Mouse (Mus musculus): ENCODE data around the gene Lca5l. TPM values are rescaled to one million over a fixed set of nuclear protein-coding genes. Genes with fewer than 3 reads are reported as not detected.
"Not testable (repeated sequence)": the region's sequence is repeated elsewhere in the genome, so short reads cannot be mapped to it uniquely, and the experiment has no call there.

Lca5l gene
- polyA plus RNA-seq, 1 experiment from 2014 or later, result 0.05 TPM

- Histone ChIP-seq H3K36me3 (ENCODE audit: control insufficient read depth, insufficient read depth) (no peaks in the 10 kb centered on the region), H3K9ac (ENCODE audit: low read depth, low read length) (peak within 1 kb of the TSS; percentile 71), H3K4me3 (ENCODE audit: low read depth, low read length) (peak within 1 kb of the TSS; percentile 75), H3K27ac (ENCODE audit: low read length) (0 out of 2 replicates have a peak within 1 kb of the TSS, but pooled peaks have one; percentile 29), H3K4me1 (ENCODE audit: control insufficient read depth, low read depth, low read length) (peaks cover 8% of the 10 kb centered on the region), H3K4me2 (ENCODE audit: low read depth, low read length) (peak within 1 kb of the TSS; percentile 96), H3K9me3 (replicated peaks; ENCODE audit: control insufficient read depth, low read length) (no peaks in the 10 kb centered on the region), H3K27me3 (ENCODE audit: control insufficient read depth, insufficient read depth, low read depth, low read length) (no peaks in the 10 kb centered on the region)
- WGBS (ENCODE audit: insufficient replicate concordance), result under 1% methylated on average over 68 of the region's 68 CpGs
- peak; percentile 96 for ATAC-seq (ENCODE audit: low read depth)
Measured at GRCm38 (mm10) chr16:96145110-96145800, 46.8 kb downstream of the Lca5l start, which contains the start of gene Wrb. TSS of gene Wrb (plus strand) at chr16:96145407.

GRCm38 (mm10) chr16:96144748-96145109 is 47.3 kb downstream of the Lca5l start:
- peak; percentile 5; the same call in 1 of the 2 replicates for ATAC-seq (ENCODE audit: low read depth)
- peak overlapping the region; percentile 75 for H3K4me3 ChIP-seq (ENCODE audit: low read depth, low read length)
- not testable (repeated sequence) for H3K27ac ChIP-seq (ENCODE audit: low read length); H3K9ac ChIP-seq (ENCODE audit: low read depth, low read length); H3K4me1 ChIP-seq (ENCODE audit: control insufficient read depth, low read depth, low read length); H3K36me3 ChIP-seq (ENCODE audit: control insufficient read depth, insufficient read depth); H3K27me3 ChIP-seq (ENCODE audit: control insufficient read depth, insufficient read depth, low read depth, low read length); H3K9me3 ChIP-seq (replicated peaks; ENCODE audit: control insufficient read depth, low read length)
- H3K4me2 ChIP-seq (ENCODE audit: low read depth, low read length), result peak overlapping the region; percentile 96; the same call in 1 of the 2 replicates
- 22% methylated on average over 6 of the region's 6 CpGs for WGBS (ENCODE audit: insufficient replicate concordance)

DNA sequence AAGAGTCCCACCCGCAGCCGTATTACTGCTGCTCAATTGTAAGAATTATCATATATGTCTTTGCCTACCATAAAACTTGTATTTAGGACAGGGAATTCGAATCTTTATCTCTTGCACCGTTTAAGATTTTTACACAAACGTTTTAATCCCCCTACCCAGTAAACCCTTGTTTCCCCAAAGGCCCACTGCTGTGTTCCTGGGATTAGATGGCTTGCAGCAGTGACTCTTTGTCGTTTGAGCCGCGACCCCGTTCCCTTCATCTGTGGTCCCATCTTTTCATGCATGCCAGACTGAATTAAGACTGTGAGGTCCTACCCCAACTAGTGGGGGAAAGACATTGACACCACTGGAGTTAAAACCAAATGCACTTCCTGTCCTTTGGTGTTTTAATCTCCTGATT is 63.6 kb downstream of the Lca5l start:
- no peak for ATAC-seq (ENCODE audit: low read depth)
- WGBS (ENCODE audit: insufficient replicate concordance), result 6% methylated on average over 9 of the region's 9 CpGs
- Histone ChIP-seq H3K9ac (ENCODE audit: low read depth, low read length) (peak overlapping the region; percentile 69), H3K36me3 (ENCODE audit: control insufficient read depth, insufficient read depth) (peaks cover 9% of the 10 kb centered on the region), H3K4me2 (ENCODE audit: low read depth, low read length) (peak overlapping the region; percentile 87), H3K27ac (ENCODE audit: low read length) (peak overlapping the region; percentile 65; the same call in 1 of the 2 replicates), H3K27me3 (ENCODE audit: control insufficient read depth, insufficient read depth, low read depth, low read length) (peaks cover 5% of the 10 kb centered on the region; the same call in 1 of the 2 replicates), H3K4me3 (ENCODE audit: low read depth, low read length) (peak overlapping the region; percentile 73), H3K4me1 (ENCODE audit: control insufficient read depth, low read depth, low read length) (peaks cover 14% of the 10 kb centered on the region), H3K9me3 (replicated peaks; ENCODE audit: control insufficient read depth, low read length) (no peaks in the 10 kb centered on the region)

DNA sequence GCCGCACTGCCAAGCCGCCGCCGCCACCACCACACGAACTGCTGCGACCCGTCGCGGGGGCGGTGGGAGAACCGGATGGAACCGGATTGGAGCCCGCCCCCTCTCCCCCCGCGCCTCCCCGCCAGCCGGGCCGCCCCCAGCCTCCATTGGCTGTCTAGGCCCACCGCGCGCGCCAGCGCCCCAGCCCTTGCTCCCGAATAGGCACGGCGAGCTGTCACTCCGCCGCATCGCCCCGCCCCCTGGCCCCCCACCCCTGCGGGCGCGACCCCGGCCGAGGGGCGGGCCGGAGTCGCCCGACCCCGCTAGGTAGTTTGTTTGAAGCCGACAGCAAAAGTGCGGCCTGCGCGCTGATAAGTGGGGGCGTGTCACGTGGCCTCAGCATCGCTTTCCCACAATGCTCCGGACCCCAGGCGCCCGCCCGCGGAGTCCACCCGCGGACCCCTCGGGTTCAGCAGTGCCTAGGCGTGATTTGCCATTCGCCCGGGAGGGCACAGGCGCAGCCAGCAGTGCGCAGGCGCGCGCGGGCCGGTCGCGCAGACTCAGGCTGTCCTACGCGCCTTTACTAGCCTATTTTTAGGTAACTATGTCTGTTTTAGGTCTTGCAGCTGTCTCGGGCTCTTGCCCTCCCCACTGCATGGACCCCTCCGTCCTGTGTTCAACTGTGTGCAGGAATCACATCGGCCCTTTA is 64.3 kb downstream of the Lca5l start, which contains the start of gene Hmgn1:
Gene Hmgn1 (minus strand): TSS at position 73 of the 688 bp plus-strand sequence.
- Histone ChIP-seq H3K9me3 (replicated peaks; ENCODE audit: control insufficient read depth, low read length) (no peaks in the 10 kb centered on the region), H3K27ac (ENCODE audit: low read length) (peak within 1 kb of the TSS; percentile 71), H3K9ac (ENCODE audit: low read depth, low read length) (peak within 1 kb of the TSS; percentile 69), H3K27me3 (ENCODE audit: control insufficient read depth, insufficient read depth, low read depth, low read length) (peaks cover 5% of the 10 kb centered on the region; the same call in 1 of the 2 replicates), H3K4me2 (ENCODE audit: low read depth, low read length) (peak within 1 kb of the TSS; percentile 87), H3K4me1 (ENCODE audit: control insufficient read depth, low read depth, low read length) (peaks cover 14% of the 10 kb centered on the region), H3K4me3 (ENCODE audit: low read depth, low read length) (peak within 1 kb of the TSS; percentile 73), H3K36me3 (ENCODE audit: control insufficient read depth, insufficient read depth) (peaks cover 10% of the 10 kb centered on the region)
- peak; percentile 90 for ATAC-seq (ENCODE audit: low read depth)
- WGBS (ENCODE audit: insufficient replicate concordance), result 0% methylated on average over 59 of the region's 72 CpGs

DNA sequence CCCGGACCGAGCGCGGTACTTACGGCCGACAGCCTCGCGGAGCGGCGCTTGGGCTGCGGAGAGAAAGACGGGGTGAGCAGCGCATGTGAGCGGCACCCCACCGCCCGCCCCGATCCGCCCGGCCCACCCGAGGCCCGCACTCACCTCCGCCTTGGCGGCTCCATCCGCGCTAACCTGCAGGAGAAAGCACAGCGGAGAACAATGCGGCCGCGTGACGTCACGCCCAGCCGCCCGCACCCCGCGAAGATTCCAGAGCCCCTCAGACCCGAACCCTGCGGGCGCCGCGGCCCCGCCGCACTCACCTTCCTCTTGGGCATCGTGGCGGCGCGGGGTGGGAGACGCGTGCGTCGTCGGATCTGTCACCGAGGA is 64.8 kb downstream of the Lca5l start:
- under 1% methylated on average over 33 of the region's 52 CpGs for WGBS (ENCODE audit: insufficient replicate concordance)
- peaks cover 14% of the 10 kb centered on the region for H3K4me1 ChIP-seq (ENCODE audit: control insufficient read depth, low read depth, low read length)
- H3K9me3 ChIP-seq (replicated peaks; ENCODE audit: control insufficient read depth, low read length), result no peaks in the 10 kb centered on the region
- peak; percentile 25 for ATAC-seq (ENCODE audit: low read depth)
- peak overlapping the region; percentile 87 for H3K4me2 ChIP-seq (ENCODE audit: low read depth, low read length)
- peak overlapping the region; percentile 69 for H3K9ac ChIP-seq (ENCODE audit: low read depth, low read length)
- peaks cover 10% of the 10 kb centered on the region for H3K36me3 ChIP-seq (ENCODE audit: control insufficient read depth, insufficient read depth)
- peaks cover 5% of the 10 kb centered on the region; the same call in 1 of the 2 replicates for H3K27me3 ChIP-seq (ENCODE audit: control insufficient read depth, insufficient read depth, low read depth, low read length)
- peak overlapping the region; percentile 71 for H3K27ac ChIP-seq (ENCODE audit: low read length)
- H3K4me3 ChIP-seq (ENCODE audit: low read depth, low read length), result peak overlapping the region; percentile 73

GRCm38 (mm10) chr16:96126684-96127171 is 65.3 kb downstream of the Lca5l start:
- Histone ChIP-seq H3K4me1 (ENCODE audit: control insufficient read depth, low read depth, low read length) (peaks cover 14% of the 10 kb centered on the region), H3K36me3 (ENCODE audit: control insufficient read depth, insufficient read depth) (peaks cover 10% of the 10 kb centered on the region), H3K27me3 (ENCODE audit: control insufficient read depth, insufficient read depth, low read depth, low read length) (peaks cover 5% of the 10 kb centered on the region; the same call in 1 of the 2 replicates), H3K9ac (ENCODE audit: low read depth, low read length) (peak overlapping the region; percentile 69), H3K27ac (ENCODE audit: low read length) (no peak overlapping the region; the same call in 1 of the 2 replicates), H3K9me3 (replicated peaks; ENCODE audit: control insufficient read depth, low read length) (no peaks in the 10 kb centered on the region), H3K4me3 (ENCODE audit: low read depth, low read length) (peak overlapping the region; percentile 73), H3K4me2 (ENCODE audit: low read depth, low read length) (peak overlapping the region; percentile 87)
- ATAC-seq (ENCODE audit: low read depth), result no peak
- 2% methylated on average over 19 of the region's 19 CpGs for WGBS (ENCODE audit: insufficient replicate concordance)

DNA sequence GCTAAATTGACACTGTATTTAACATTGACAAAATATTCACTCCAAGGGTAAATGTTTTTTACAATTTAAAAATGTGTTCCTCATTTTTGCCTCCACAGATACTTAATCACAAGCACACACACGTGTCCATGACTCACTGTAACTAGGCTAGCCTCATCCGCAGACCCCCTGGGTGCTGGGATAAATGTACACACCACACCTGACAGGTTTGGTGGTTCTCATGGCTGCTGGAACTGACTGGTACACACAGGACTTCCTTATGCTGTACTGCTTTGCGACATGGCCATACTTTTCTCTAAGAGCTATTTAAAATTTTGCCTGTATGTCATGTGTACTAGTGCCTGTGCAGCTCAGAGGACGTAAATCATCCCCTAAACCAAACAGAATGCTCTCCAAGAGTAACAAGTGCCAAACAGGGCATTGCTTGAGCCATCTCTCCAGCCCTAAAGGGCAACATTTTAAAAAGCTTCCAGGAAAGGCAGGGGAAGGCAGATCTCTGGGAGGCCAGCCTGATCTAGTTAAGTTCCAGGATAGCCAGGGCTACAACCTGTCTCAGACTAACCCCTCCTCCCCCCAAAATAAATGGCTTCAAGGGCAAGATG is 71.9 kb downstream of the Lca5l start:
- Histone ChIP-seq H3K27ac (ENCODE audit: low read length) (no peak overlapping the region), H3K4me3 (ENCODE audit: low read depth, low read length) (no peak overlapping the region), H3K4me2 (ENCODE audit: low read depth, low read length) (no peak overlapping the region), H3K9ac (ENCODE audit: low read depth, low read length) (no peak overlapping the region), H3K4me1 (ENCODE audit: control insufficient read depth, low read depth, low read length) (no peaks in the 10 kb centered on the region), H3K36me3 (ENCODE audit: control insufficient read depth, insufficient read depth) (peaks cover 10% of the 10 kb centered on the region), H3K9me3 (replicated peaks; ENCODE audit: control insufficient read depth, low read length) (no peaks in the 10 kb centered on the region), H3K27me3 (ENCODE audit: control insufficient read depth, insufficient read depth, low read depth, low read length) (no peaks in the 10 kb centered on the region)
- 45% methylated on average over 4 of the region's 4 CpGs for WGBS (ENCODE audit: insufficient replicate concordance)
- ATAC-seq (ENCODE audit: low read depth), result no peak

- WGBS (ENCODE audit: insufficient replicate concordance), result 34% methylated on average over 4 of the region's 4 CpGs
Measured at GRCm38 (mm10) chr16:96114729-96115128, 77.3 kb downstream of the Lca5l start.

More at GRCm38 (mm10) chr16:96114729-96115128, 77.3 kb downstream of the Lca5l start:
- no peak overlapping the region for H3K9ac ChIP-seq (ENCODE audit: low read depth, low read length)
- H3K4me2 ChIP-seq (ENCODE audit: low read depth, low read length), result no peak overlapping the region
- H3K27ac ChIP-seq (ENCODE audit: low read length), result no peak overlapping the region
- no peaks in the 10 kb centered on the region for H3K4me1 ChIP-seq (ENCODE audit: control insufficient read depth, low read depth, low read length)
- no peaks in the 10 kb centered on the region for H3K36me3 ChIP-seq (ENCODE audit: control insufficient read depth, insufficient read depth)
- no peaks in the 10 kb centered on the region for H3K27me3 ChIP-seq (ENCODE audit: control insufficient read depth, insufficient read depth, low read depth, low read length)
- no peaks in the 10 kb centered on the region for H3K9me3 ChIP-seq (replicated peaks; ENCODE audit: control insufficient read depth, low read length)
- H3K4me3 ChIP-seq (ENCODE audit: low read depth, low read length), result no peak overlapping the region
- ATAC-seq (ENCODE audit: low read depth), result no peak
